Mouse (Mus musculus): ENCODE measurements around the gene Gm5127.

DNA sequence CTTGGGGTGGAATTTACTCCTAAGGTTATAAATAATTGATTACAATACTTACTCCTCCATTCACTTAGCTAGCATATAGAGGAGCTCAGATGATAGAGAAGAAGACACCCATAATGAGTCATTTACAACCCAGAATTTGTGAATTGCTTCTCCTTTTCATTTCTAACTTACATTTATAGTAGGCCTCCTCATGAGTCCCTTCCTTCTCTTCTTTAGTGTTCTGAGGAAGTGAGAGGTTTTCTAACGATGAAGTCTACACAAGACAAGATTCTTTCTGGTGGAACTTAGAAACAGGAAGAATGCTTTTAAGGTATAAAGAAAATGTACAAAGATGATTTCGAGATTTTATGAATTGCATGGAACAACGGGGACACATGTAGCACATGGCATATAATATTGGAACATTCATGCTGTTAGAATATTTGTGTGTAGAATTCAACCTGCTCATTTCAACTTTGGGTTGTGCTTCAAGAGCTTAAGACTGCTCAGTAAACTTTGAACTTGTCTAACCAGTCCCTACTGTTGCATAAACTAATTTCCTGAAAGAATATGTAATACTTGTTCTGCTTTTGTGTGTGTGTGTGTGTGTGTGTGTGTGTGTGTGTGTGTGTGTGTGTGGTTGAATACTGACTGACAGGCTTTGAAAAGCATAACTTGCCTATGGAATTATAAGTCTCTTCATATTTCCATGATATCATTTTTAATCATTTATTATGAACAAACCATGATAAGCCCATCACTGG, 52.0 kb downstream of the Gm5127 start:
- TF ChIP-seq CTCF (IDR thresholded peaks at IDR 0.05; ENCODE audit: control insufficient read depth, insufficient read depth, low read length) (no peak), POLR2A (IDR thresholded peaks at IDR 0.05; ENCODE audit: borderline replicate concordance, control insufficient read depth, low read depth, low read length) (no peak)
